In the genomic region with DNA sequence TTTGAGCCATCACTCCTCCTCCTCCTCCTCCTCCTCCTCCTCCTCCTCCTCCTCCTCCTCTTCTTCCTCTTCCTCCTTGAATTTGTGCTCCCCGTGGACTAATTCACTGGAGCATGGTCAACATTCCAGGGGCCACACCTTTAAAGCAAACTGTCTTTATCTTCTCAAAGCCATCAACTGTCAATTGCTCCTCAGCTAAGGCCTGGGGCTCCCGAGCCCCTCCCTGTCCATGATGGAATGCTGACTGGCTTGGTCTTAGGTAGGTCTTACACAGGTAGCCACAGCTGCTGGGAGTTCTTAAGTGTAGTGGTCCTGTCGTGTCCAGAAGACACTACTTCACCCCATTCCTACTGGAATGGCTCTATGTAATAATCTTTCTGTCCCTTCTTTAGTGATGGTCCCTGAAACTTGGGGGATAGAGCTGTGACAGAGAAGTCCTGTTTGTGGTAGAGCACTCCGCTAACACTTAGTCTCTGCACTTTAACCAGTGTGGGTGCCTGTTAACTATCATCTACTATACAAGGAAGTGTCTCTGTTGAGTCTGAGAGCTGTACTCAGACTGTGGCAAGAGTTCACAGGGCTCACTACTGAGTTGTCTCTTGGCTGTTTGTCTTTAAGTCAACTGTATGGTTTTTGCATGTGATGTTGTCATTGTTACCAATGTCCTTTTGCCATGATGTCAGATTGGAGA, we compare ENCODE assay signal across 11 mouse cellular contexts.
"Had no signal": no experiment of that assay in that cellular context is flagged by ENCODE, and none has a peak within 500 bp of the region (broad histone marks: within the 10 kb centered on the region; RNA-seq: fewer than 3 reads in every experiment).

No protein-coding gene starts in this region.

- H3K36me3 ChIP-seq: liver, embryonic 13.5 days had no signal

- H3K4me2 ChIP-seq: liver, embryonic 13.5 days; midbrain, embryonic 11.5 days had no signal

- H3K4me3 ChIP-seq: layer of hippocampus, adult 2 months; liver, embryonic 13.5 days had no signal

- H3K27ac ChIP-seq: layer of hippocampus, adult 2 months; liver, embryonic 13.5 days had no signal

- H3K27me3 ChIP-seq: liver, embryonic 13.5 days had no signal

- H3K9ac ChIP-seq: liver, embryonic 13.5 days had no signal

- H3K4me1 ChIP-seq: liver, embryonic 13.5 days had no signal

- H3K9me3 ChIP-seq: liver, embryonic 13.5 days had no signal

- DNase-seq: layer of hippocampus, adult 9-11 months; liver, embryonic 13.5 days; lung, adult 2 months; lung, postnatal 14 days; lung, postnatal 4 days; midbrain, embryonic 14.5 days; thymus, adult 2 months; thymus, postnatal 14 days; thymus, postnatal 4 days had no signal
